Mouse (Mus musculus): ENCODE data around the gene Olfr527. TPM values are rescaled to one million over a fixed set of nuclear protein-coding genes. Genes with fewer than 3 reads are reported as not detected.

Gene Olfr527
- polyA plus RNA-seq, 1 experiment: not detected

- H3K4me3 ChIP-seq (ENCODE audit: insufficient read depth, low read length): no peak within 1 kb of the TSS
- no peak for TF ChIP-seq CTCF (IDR thresholded peaks at IDR 0.05; ENCODE audit: borderline replicate concordance, insufficient read depth, low read length)
- TF ChIP-seq POLR2A (IDR thresholded peaks at IDR 0.05; ENCODE audit: low read depth, low read length): no peak
- H3K27ac ChIP-seq (ENCODE audit: insufficient read depth, low read length): no peak within 1 kb of the TSS
- H3K4me1 ChIP-seq (ENCODE audit: control insufficient read depth, insufficient read depth, low read length): no peaks in the 10 kb centered on the region
Observed at GRCm38 (mm10) chr7:140376231-140376630, 42.4 kb downstream of the Olfr527 start, which contains the start of gene Olfr530. Gene Olfr530 (minus strand): TSS chr7:140376331.

- Histone ChIP-seq H3K27ac (ENCODE audit: insufficient read depth, low read length) (no peak overlapping the region), H3K4me3 (ENCODE audit: insufficient read depth, low read length) (no peak overlapping the region), H3K4me1 (ENCODE audit: control insufficient read depth, insufficient read depth, low read length) (no peaks in the 10 kb centered on the region)
- TF ChIP-seq CTCF (IDR thresholded peaks at IDR 0.05; ENCODE audit: borderline replicate concordance, insufficient read depth, low read length) (no peak), POLR2A (IDR thresholded peaks at IDR 0.05; ENCODE audit: low read depth, low read length) (no peak)
Observed at GRCm38 (mm10) chr7:140376911-140377310, 43.1 kb downstream of the Olfr527 start.

Other genes with a start within 250 kb of the Olfr527 start
- gene Prap1, start 240.6 kb upstream of the Olfr527 start, polyA plus RNA-seq (2011; ENCODE audit: insufficient read length, low read depth, missing spikeins): not detected in 2 replicates
- 15.1 and 29.3 TPM in 2 replicates for gene Fuom, start 231.6 kb upstream of the Olfr527 start, polyA plus RNA-seq (2011; ENCODE audit: insufficient read length, low read depth, missing spikeins)
- 8.9 and 9.8 TPM in 2 replicates for gene Paox, start 218.2 kb upstream of the Olfr527 start, polyA plus RNA-seq (2011; ENCODE audit: insufficient read length, low read depth, missing spikeins)
- 85.2 and 95.9 TPM in 2 replicates for gene Echs1, start 217.5 kb upstream of the Olfr527 start, polyA plus RNA-seq (2011; ENCODE audit: insufficient read length, low read depth, missing spikeins)
- gene Mtg1, start 196.5 kb upstream of the Olfr527 start, polyA plus RNA-seq (2011; ENCODE audit: insufficient read length, low read depth, missing spikeins): 18.0 and 19.7 TPM in 2 replicates
- 0.16 TPM in 1 of 2 replicates, not detected in the other for gene Sprn, start 179.1 kb upstream of the Olfr527 start, polyA plus RNA-seq (2011; ENCODE audit: insufficient read length, low read depth, missing spikeins)
- not detected in 2 replicates for gene Olfr522, start 169.3 kb upstream of the Olfr527 start, polyA plus RNA-seq (2011; ENCODE audit: insufficient read length, low read depth, missing spikeins)
- gene Olfr523, start 160.8 kb upstream of the Olfr527 start, polyA plus RNA-seq (2011; ENCODE audit: insufficient read length, low read depth, missing spikeins): not detected in 2 replicates
- not detected in 2 replicates for gene Olfr524, start 128.1 kb upstream of the Olfr527 start, polyA plus RNA-seq (2011; ENCODE audit: insufficient read length, low read depth, missing spikeins)
- gene Cd163l1, start 115.8 kb upstream of the Olfr527 start, polyA plus RNA-seq (2011; ENCODE audit: insufficient read length, low read depth, missing spikeins): not detected in 2 replicates
- not detected in 2 replicates for gene 5830411N06Rik, start 86.7 kb upstream of the Olfr527 start, polyA plus RNA-seq (2011; ENCODE audit: insufficient read length, low read depth, missing spikeins)
- gene Olfr525, start 13.2 kb upstream of the Olfr527 start, polyA plus RNA-seq (2011; ENCODE audit: insufficient read length, low read depth, missing spikeins): not detected in 2 replicates
- not detected in 2 replicates for gene Olfr60, start 27.7 kb downstream of the Olfr527 start, polyA plus RNA-seq (2011; ENCODE audit: insufficient read length, low read depth, missing spikeins)
- gene Olfr530, start 42.3 kb downstream of the Olfr527 start, polyA plus RNA-seq (2011; ENCODE audit: insufficient read length, low read depth, missing spikeins): not detected in 2 replicates
- not detected in 2 replicates for gene Olfr531, start 68.9 kb downstream of the Olfr527 start, polyA plus RNA-seq (2011; ENCODE audit: insufficient read length, low read depth, missing spikeins)
- not detected in 2 replicates for gene Olfr532, start 87.6 kb downstream of the Olfr527 start, polyA plus RNA-seq (2011; ENCODE audit: insufficient read length, low read depth, missing spikeins)
- not detected in 2 replicates for gene Olfr533, start 129.4 kb downstream of the Olfr527 start, polyA plus RNA-seq (2011; ENCODE audit: insufficient read length, low read depth, missing spikeins)
- not detected in 2 replicates for gene Olfr535, start 150.2 kb downstream of the Olfr527 start, polyA plus RNA-seq (2011; ENCODE audit: insufficient read length, low read depth, missing spikeins)
- gene Olfr536, start 173.4 kb downstream of the Olfr527 start, polyA plus RNA-seq (2011; ENCODE audit: insufficient read length, low read depth, missing spikeins): not detected in 2 replicates
- not detected in 2 replicates for gene Olfr538, start 233.9 kb downstream of the Olfr527 start, polyA plus RNA-seq (2011; ENCODE audit: insufficient read length, low read depth, missing spikeins)